Mouse (Mus musculus) central nervous system, embryonic 11.5 days (tissue): ENCODE results near the gene Lyrm4. TPM values are rescaled to one million over a fixed set of nuclear protein-coding genes. Genes with fewer than 3 reads are reported as not detected.

ENCODE experiments used
- polyA plus RNA-seq: library from polyadenylated mRNA; depleted of rRNA; stranded (reverse); fragments of >200 nt; gene quantifications from 2 replicates; pipeline ENCODE4 v1.2.3, GENCODE M21; 2012; rRNA removed

Lyrm4 gene
- 7.5 and 8.4 TPM in 2 replicates for polyA plus RNA-seq

GRCm38 (mm10) chr13:36117143-36118014 is at the start of gene Lyrm4, which contains the start of gene Fars2:
Lyrm4 (minus strand) TSS chr13:36117526.
Fars2 (plus strand) TSS chr13:36117412.

GRCm38 (mm10) chr13:35958539-35958938 is 158.8 kb downstream of the Lyrm4 start, which contains the start of gene Ppp1r3g:
Ppp1r3g (plus strand) TSS chr13:35958839.

Other genes starting within 250 kb of the Lyrm4 start
- gene Rpp40, start 211.2 kb downstream of the Lyrm4 start, polyA plus RNA-seq, result 10.9 and 13.5 TPM in 2 replicates
- gene Ppp1r3g, start 158.7 kb downstream of the Lyrm4 start, polyA plus RNA-seq, result 0.46 and 0.97 TPM in 2 replicates
- gene Fars2, start 114 bp downstream of the Lyrm4 start, polyA plus RNA-seq, result 25.7 and 32.4 TPM in 2 replicates